ENCODE assay signal across 8 mouse cellular contexts in genomic region chr11:118436471-118436935, GRCm38 (mm10). TPM values are rescaled to one million over a fixed set of nuclear protein-coding genes. Genes with fewer than 3 reads are reported as not detected.
DNase-seq lines count a peak whose midpoint lies in the region; ATAC-seq lines count a peak whose summit lies in the region.
"Had no signal": no experiment of that assay in that cellular context is flagged by ENCODE, and none has a peak within 500 bp of the region (broad histone marks: within the 10 kb centered on the region; RNA-seq: fewer than 3 reads in every experiment).

No protein-coding gene starts in this region.

- peaks cover 76% of the 10 kb centered on the region for H3K4me1 ChIP-seq in embryonic facial prominence, embryonic 10.5 days

- H3K36me3 ChIP-seq in embryonic facial prominence, embryonic 10.5 days (replicated peaks) = no peaks in the 10 kb centered on the region
- H3K36me3 ChIP-seq: liver, embryonic 13.5 days had no signal

- 29% methylated on average over 6 of the region's 6 CpGs for WGBS in embryonic facial prominence, embryonic 10.5 days

- H3K4me3 ChIP-seq in embryonic facial prominence, embryonic 10.5 days = no peak overlapping the region
- H3K4me3 ChIP-seq: liver, embryonic 13.5 days had no signal

- H3K27me3 ChIP-seq in embryonic facial prominence, embryonic 10.5 days (replicated peaks; ENCODE audit: low read depth, poor library complexity, severe bottlenecking) = peaks cover 3% of the 10 kb centered on the region; the same call in 1 of the 2 replicates

- intact Hi-C loops in left cerebral cortex, postnatal 14 days (cut with DNase I) = no loop called here
- intact Hi-C loops in left cerebral cortex, postnatal 25 days (cut with DNase I) = no loop called here

- peak overlapping the region; percentile 51 for H3K27ac ChIP-seq in embryonic facial prominence, embryonic 10.5 days (replicated peaks)
- H3K27ac ChIP-seq: liver, embryonic 13.5 days had no signal

- no peaks in the 10 kb centered on the region for H3K9me3 ChIP-seq in embryonic facial prominence, embryonic 10.5 days
- H3K9me3 ChIP-seq: liver, embryonic 13.5 days had no signal

- peak; percentile 80; the same call in 1 of the 2 replicates for ATAC-seq in cerebellum, adult (ENCODE audit: insufficient number of reproducible peaks, low FRiP score, low TSS enrichment)

- DNase-seq in left cerebral cortex, postnatal 14 days (ENCODE audit: low spot score in 2 of 2) = peak; percentile 40 to 69
- no peak for DNase-seq in left cerebral cortex, adult 8-10 months (ENCODE audit: low spot score in 2 of 2)
- DNase-seq in embryonic facial prominence, embryonic 10.5 days (ENCODE audit: low spot score) = no peak
- DNase-seq in layer of hippocampus, adult 9-11 months = peak; percentile 50
- DNase-seq in adipocyte (ENCODE audit: low spot score) = no peak
- no peak for DNase-seq in left cerebral cortex, postnatal 25 days (ENCODE audit: low spot score in 2 of 2)
- DNase-seq: liver, embryonic 13.5 days had no signal

RNA-seq across cellular contexts. Expression of gene C1qtnf1, which starts 8.5 kb away (rescaled TPM):
- total RNA-seq in left cerebral cortex, postnatal 14 days (2021) = 1 to 10 TPM; 6.8 to 9.8 TPM
- 1 to 10 TPM; 4.4 to 5.3 (median 4.9) TPM for total RNA-seq in left cerebral cortex, adult 8-10 months (2022)
- polyA plus RNA-seq in embryonic facial prominence, embryonic 10.5 days (2016; fragmentation: Nextera tagmentation; extraction: Ambion mirVana) = 2.6 and 3.4 TPM in 2 replicates
- 1 to 10 TPM; 3.6 to 4.2 TPM for total RNA-seq in left cerebral cortex, postnatal 25 days (2021)

RNA-seq across cellular contexts. Expression of gene Cant1, which starts 17.6 kb away (rescaled TPM):
- 10 to 100 TPM; 38.2 to 40.0 TPM for total RNA-seq in left cerebral cortex, postnatal 14 days (2021)
- 10 to 100 TPM; 36.6 to 40.3 (median 38.8) TPM for total RNA-seq in left cerebral cortex, adult 8-10 months (2022)
- polyA plus RNA-seq in embryonic facial prominence, embryonic 10.5 days (2016; fragmentation: Nextera tagmentation; extraction: Ambion mirVana) = 20.2 and 20.8 TPM in 2 replicates
- 10 to 100 TPM; 37.4 to 40.7 TPM for total RNA-seq in left cerebral cortex, postnatal 25 days (2021)

RNA-seq across cellular contexts. Expression of gene Lgals3bp, which starts 34.6 kb away (rescaled TPM):
- 10 to 100 TPM; 12.3 to 14.1 TPM for total RNA-seq in left cerebral cortex, postnatal 14 days (2021)
- 10 to 100 TPM; 20.8 to 62.8 (median 36.9) TPM for total RNA-seq in left cerebral cortex, adult 8-10 months (2022)
- 0.86 and 0.88 TPM in 2 replicates for polyA plus RNA-seq in embryonic facial prominence, embryonic 10.5 days (2016; fragmentation: Nextera tagmentation; extraction: Ambion mirVana)
- total RNA-seq in left cerebral cortex, postnatal 25 days (2021) = 10 to 100 TPM; 14.2 to 15.2 TPM

RNA-seq across cellular contexts. Expression of gene Engase, which starts 40.1 kb away (rescaled TPM):
- total RNA-seq in left cerebral cortex, postnatal 14 days (2021) = 10 to 100 TPM; 13.3 to 13.6 TPM
- total RNA-seq in left cerebral cortex, adult 8-10 months (2022) = 10 to 100 TPM; 12.6 to 18.2 (median 15.3) TPM
- polyA plus RNA-seq in embryonic facial prominence, embryonic 10.5 days (2016; fragmentation: Nextera tagmentation; extraction: Ambion mirVana) = 7.9 and 8.5 TPM in 2 replicates
- 10 to 100 TPM; 10.3 to 10.6 TPM for total RNA-seq in left cerebral cortex, postnatal 25 days (2021)

Comparison
In these comparisons a context has a peak if more than half of its experiments do, and no peak if none do; other contexts are left out.
1. DNase-seq: peak in left cerebral cortex, postnatal 14 days (2 of 2) and layer of hippocampus, adult 9-11 months (single experiment); none in left cerebral cortex, adult 8-10 months (0 of 2), embryonic facial prominence, embryonic 10.5 days (single experiment), adipocyte (single experiment) and left cerebral cortex, postnatal 25 days (0 of 2).